Mouse (Mus musculus) right cerebral cortex, adult 2 months (tissue): ENCODE data around the gene Sh3bp4.
A peak's percentile ranks its signal among the peaks of the same experiment; 100 is the strongest.

Experiments used
- DNase-seq, 2 experiments: peaks; one replicate each; pipeline ENCODE4 v3.0.0; 2021 to 2022; ENCODE audit warnings: low spot score in 2 of 2

Gene Sh3bp4

DNA sequence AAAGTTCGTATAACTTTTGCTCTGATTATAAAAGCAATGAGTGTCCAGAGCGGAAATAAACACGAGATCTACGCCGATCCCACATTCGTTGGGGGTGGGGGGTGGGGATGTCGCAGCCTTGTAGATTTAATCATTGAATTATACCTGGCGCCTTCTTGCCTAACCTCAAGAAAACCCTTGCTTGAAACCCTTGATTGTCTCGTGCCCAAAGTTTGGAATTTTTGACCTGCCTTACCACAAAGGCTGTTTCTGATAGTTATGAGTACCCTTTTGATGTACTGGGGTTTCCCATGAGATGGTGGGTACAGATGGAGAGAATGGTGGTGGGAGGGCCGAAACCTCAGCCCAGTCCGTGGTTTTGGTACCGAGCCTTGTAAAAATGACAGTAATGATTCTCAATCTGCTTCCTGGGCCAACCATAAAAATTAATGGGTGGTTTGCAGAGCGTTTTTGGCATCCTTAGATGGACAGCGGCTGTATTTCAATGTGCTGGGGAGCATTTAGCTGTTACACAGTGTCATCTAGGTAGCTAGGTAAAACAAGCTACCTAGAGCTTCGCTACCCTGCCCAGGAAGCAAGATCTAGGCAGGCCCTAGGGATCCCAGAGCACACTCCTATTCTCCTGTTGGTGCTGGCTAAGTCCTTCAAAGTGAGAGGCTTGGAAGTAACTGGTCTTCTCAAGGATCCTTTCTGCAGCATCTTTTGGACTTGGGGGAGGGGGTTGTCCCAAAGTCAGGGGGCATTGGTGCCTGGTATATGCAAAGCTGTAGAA is 1.3 kb downstream of the Sh3bp4 start:
- no peak for DNase-seq

DNA sequence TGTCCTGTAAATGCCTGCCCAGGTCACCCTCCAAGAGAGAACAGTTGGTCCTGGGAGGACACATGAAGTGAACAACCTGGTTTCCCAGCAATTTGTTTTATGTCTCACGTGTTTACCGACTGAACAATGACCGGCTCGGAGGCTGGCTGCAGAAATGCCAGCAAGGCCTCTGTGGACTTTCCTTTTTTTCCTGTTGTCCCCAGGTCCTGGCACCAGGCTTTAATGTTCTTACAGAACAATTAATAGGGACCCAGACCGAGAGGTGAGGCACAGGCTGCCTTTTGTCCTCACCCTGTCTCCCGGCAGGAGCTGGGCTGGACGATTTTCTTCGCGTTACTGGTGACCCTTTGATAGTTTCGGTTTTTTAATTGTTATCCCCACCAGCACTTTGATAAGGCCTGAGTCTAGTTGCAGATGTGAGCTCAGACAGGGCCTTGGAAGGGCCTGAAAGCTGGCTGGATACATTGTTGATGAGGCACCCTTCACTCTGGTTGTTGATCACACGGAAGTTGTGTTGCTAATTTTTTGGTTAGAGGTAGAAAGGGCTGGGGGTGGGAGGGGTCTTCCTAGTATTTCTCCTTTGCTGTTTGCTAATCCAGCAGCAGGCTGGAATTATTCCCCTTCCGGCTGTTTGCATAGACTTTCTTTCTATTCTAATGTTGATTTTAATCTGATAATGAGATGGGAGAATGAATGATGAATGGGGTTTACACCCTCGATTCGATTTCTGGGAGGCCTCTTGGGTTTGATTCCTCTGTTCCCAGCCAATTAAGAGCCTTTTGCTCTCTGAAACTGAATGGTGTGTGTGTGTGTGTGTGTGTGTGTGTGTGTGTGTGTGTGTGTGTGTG is 2.2 kb downstream of the Sh3bp4 start:
- DNase-seq: no peak

GRCm38 (mm10) chr1:89073291-89073846 is 3.2 kb downstream of the Sh3bp4 start:
- no peak for DNase-seq

DNA sequence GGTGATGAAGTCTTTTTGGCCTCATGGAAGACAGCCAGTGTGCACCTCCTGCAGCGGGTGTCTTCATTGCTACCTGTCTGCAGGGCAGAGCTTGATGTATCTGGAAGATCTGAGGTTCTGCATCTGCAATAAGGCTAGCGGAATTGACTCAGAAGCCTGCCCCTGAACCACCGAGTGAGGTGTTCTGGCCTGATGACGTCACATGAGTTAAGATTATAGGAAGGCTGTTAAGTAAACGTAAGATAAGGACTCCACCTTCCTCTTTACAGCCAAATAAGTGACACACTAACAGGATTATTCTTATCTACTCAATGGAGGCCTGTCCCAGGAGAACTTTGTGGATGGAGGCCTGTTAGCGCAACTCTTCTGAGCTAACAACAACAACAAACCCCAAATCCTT is 4.5 kb downstream of the Sh3bp4 start:
- no peak for DNase-seq

- no peak for DNase-seq
Measured at GRCm38 (mm10) chr1:89075120-89075519, 4.9 kb downstream of the Sh3bp4 start.

- no peak for DNase-seq
Measured at GRCm38 (mm10) chr1:89076777-89077176, 6.6 kb downstream of the Sh3bp4 start.

GRCm38 (mm10) chr1:89078240-89078639 is 8.0 kb downstream of the Sh3bp4 start:
- no peak for DNase-seq

DNA sequence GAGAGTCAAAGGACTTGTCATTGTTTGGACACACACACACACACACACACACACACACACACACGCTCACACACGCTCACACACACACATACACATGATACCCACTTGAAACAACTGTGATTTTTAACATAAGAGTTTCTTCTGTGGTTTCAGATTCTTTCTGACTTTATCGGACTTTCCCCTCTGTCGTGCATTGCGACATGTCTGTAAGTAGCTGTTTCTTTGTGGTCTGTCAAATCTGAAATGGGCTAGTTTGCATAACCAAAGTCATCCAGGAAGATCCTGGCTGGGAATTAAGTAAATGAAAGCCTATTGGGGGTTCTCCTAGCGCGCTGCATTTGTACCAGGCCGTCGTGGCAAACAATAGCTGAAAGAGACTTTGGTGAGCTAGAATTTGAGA is 8.5 kb downstream of the Sh3bp4 start:
- DNase-seq: no peak

DNA sequence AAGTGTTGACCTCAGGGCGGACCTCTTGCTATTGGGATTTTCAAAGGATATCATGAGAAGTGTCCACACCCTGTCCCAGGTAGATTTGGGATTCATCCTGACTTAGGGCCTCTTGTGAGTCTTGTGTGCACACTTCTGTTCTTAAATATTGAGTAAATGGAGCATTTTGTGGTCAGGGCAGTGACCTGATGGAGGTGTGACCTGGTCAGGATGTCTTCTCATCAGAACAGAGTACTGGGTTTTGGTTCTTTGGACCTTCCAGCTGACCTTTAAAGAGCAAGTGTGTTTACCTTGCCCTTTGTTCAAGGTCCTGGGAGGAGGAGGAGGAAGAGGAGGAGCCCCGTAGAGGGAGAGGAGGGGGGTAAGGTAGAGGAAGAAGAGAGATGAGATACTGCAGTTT is 9.0 kb downstream of the Sh3bp4 start:
- DNase-seq: no peak

DNA sequence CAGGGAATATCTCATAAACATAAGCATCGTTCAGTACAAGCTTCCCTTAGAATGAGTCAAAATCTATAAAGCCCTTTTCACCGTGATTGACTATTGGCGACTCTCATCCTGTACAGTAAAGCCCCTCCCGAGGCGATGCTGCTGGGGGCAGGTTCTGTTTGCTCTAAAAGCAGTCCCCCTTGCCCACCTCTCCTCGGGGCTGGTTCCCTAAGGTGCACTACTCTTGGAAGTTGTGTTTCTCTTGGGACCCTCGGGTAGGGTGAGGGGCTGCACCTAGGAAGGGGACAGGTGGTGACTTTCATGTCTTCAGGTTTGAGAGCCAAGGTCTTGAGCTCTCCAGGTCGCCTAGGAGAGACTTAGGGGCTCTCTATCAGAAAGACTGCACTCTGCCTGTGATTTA is 10.2 kb downstream of the Sh3bp4 start:
- no peak for DNase-seq

DNA sequence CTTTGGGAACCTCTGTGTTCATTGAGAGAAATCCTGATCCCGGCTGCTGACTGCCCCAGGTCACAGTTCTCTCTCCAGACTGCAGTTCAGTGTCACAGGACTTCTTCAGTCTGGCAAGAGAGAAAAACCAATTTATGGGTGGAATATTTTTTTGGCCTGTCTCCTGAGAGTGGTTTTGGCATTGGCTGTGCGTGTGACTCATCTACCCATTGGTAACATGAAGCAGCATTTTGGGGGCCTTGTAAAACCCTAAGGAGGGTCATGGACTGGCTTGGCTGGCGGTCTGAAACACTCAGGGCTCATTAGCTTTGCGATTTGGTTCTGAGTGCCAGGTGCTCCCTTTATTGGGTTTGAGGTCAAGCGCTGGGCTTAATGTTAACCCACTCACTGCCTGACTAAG is 10.6 kb downstream of the Sh3bp4 start:
- no peak for DNase-seq

DNA sequence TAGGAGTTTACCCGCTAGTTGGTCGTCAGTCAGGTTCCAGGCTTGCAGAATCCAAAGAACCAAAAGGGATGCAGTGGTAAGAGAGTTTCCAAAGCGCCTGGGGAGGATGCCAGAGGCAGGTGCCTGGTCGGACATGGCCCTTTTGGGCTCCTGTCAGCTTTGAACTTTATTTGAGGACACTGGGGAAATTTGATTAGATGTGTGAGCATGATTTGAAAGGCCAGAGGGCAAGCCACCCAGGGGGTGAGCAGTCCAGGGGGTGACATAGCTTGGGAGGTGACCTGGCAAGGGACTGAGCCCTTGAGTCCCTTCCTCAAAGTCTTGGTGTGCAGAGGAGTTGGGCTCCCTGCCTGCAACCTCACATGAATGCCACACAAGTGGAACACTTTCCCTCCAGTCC is 11.2 kb downstream of the Sh3bp4 start:
- no peak for DNase-seq

DNA sequence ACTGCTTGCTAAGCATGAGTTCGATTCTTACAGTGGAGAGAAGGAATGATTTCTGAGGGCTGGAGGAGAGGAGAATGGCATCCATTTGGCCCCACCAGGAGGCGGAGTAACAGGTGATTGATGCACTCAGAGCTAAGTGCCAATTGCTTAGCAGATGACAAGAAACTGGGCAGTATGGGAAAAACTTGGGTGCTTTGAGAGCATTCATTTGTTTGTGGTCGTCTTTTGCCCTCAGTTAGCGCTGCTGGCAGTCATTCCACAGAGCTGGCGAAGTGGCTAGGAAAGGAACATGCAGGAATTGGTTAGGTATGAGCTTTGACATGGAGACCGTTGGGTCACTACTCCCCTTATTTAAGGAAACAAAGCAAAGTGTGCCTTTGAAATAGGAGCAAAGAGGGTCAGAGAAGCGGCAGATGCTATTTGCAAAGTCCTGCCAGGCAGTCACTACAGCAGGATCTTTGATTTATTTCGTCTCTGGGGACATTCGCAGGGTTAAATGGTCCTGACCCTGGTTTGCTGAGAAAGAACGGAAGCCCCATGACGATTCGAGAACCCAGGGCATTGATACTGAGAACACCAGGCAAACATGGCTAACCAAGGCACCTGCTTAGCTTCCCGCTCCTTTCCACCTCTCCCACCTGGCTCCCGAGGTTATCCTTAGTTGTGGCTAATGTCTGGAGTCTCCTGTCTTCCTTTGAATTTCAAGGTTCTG is 12.1 kb downstream of the Sh3bp4 start:
- no peak for DNase-seq

DNA sequence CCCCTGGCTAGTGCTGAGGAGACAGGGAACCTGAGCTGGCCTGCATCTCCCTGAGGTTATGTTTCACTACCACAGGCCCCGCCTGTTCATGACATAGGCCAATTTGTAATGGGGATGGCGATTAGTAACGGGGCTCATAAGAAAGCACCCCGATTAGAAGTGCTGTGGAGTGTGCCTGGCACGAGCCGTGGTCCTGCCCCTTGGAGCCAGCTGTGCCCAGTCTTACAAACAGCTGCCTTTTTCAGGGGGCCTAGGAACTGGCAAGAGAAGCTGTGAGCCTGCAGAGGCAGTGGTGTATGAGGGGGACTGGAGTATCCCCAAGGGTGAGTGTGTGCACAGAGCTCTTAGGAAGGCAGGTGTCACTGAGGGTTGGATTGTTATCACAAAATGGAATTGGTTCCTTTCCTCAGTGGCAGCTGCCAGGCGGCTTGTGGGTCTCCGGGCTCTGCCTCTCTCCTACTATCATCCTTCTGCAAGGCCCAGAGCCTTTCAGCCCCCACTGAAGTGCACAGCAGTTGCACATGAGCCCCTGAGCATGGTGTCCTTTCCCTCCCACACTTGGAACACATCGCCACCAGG is 16.4 kb downstream of the Sh3bp4 start:
- no peak for DNase-seq

- no peak for DNase-seq
Measured at GRCm38 (mm10) chr1:89088144-89088543, 17.9 kb downstream of the Sh3bp4 start.

DNA sequence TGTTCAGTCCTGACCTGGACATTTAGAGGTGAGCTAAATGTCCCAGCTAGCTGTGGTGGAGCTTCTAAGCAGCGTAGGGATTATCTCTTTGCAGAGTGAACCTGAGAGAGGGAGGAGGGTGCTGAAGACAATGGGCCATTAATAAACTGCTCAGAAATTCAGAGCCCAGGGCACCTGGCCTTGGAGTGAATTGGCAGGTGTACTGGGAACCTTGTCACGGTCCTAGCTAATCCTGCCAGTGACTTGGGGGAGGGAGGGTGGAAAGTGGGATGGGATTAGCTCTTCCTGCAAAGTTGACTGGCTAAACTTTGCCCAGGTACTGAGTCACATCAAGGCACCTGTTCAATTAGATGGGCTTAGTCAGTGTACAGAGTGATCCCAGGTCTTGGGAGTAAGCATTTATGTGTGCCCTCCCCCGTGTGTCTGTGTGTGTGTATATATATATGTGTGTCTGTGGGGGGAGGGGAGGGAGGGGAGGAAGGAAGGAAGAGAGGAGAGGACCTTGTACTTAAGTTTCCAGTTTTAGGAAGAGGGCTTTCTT is 18.6 kb downstream of the Sh3bp4 start:
- no peak for DNase-seq

GRCm38 (mm10) chr1:89089821-89090600 is 19.8 kb downstream of the Sh3bp4 start:
- DNase-seq: no peak

DNA sequence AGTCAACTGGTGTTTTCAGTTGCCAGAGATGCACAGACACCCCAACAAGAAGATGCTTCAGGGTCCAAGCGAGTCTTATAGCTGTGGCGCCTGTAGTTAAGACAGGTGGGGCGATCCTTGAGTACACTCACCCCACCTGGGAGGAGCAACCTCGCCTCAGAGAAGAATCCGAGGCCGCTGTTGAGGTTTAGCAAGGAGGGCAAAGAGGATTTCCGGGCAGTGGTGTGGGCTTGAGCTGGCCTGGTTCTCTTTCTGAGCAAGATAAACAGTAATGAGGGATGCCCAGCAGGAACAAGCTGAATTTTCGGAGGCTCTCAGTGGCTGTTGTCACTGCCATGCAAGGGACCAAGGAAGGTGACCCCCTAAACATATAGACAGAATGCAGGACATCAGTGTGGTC is 20.5 kb downstream of the Sh3bp4 start:
- no peak for DNase-seq

DNA sequence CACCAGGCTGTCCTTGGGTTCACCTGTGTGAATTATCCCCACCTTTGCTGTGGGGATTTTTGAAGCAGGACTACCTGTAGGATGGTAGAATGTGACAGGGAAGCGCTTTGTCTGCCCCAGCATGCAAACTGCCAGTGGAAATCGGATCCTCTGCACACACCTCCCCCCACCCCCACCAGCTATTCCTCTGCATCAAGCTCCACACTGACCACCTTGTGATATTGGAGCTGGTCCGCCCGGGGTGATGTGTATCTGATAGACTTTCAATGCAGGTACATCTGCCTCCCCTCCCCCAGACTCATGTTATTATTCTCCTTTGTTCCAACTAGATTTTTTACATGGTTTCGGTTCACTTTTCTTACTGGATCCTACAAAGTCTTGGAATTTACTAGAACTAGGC is 21.8 kb downstream of the Sh3bp4 start:
- DNase-seq: no peak

DNA sequence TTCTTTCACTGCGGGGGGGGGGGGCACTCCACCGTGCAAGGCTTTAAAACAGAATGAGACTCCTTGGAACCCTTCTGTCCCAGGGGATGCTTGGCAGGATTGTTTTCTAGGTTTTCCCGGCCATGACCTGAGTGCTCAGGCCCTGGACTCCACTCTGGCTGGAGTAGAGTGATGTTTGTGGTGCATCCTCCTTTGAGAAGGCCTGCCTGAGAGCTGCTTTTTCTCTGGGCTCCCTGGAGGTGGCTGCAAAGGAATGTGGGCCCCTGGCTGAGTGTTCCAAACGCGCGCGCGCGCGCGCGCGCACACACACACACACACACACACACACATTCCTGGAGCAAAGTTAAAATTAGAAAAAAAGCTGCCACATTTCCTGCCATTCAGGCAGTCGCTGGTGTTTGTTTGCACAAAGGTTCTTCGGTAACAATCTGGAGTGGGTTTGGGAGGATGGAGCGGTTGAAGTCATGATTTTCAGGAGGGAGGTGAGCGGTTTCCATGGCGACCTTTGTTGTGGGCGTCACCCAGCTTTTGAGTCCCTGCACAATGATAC is 22.3 kb downstream of the Sh3bp4 start:
- DNase-seq: peak; percentile 85 to 90
